Mouse (Mus musculus) cerebellum, adult 8-10 months (tissue): ENCODE measurements around the gene Gm20388.

Experiments
- DNase-seq: peaks from one replicate; pipeline ENCODE4 v3.0.0; 2022

Gm20388 gene

GRCm38 (mm10) chr8:121763700-121764013 lies 1853.0 kb downstream of the Gm20388 start:
- no peak for DNase-seq

DNA sequence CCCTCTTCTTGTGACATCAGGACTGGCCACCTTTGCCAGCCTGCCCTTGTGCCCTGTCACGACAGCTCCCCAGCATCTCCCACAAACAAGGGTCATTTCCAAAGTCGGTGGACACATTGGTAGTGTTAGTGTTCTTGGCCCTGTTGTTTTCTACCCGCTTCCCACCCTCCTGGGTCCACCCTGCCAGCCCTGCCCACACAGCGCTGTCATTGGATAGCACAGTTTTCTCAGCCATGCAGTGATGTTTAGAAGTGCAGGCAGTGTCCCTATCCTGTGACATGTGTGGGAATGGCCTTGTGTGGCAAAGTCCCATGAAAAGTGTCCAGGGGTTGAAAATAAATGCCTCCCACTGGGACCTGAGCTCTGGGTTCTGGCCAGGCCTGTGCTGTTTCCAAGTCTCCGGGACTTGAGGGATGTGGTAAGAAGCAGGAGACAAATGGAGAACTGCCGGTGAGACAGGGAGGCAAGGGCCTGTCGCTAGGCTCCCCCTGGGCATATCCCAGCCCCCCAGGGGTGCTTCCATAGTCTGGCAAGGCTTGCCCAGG lies 1855.0 kb downstream of the Gm20388 start:
- no peak for DNase-seq

GRCm38 (mm10) chr8:121769095-121769494 lies 1858.5 kb downstream of the Gm20388 start:
- no peak for DNase-seq

- peak; percentile 65 for DNase-seq
Measured at GRCm38 (mm10) chr8:121769621-121770020, 1859.0 kb downstream of the Gm20388 start.

- DNase-seq = no peak
Measured at GRCm38 (mm10) chr8:121770845-121771752, 1860.5 kb downstream of the Gm20388 start.

DNA sequence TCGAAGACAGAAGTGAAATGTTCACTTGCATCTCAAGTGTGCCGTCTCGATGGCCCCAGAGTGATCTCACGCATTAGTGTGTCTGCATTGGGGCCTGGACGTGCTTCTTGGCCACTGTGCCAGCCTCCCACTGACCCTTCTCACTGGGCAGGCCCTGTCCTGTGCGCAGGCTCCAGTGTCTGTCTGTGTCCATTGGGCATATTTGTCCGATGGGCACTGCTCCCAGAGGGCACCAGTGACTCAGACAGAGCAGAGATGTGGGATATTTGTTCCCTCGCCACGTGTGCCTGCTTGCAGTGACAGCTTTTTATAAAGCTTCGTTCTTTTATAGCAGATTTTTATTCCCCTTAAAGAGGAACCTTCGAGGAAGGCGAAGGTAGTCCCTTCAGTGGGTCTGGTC lies 1863.2 kb downstream of the Gm20388 start:
- no peak for DNase-seq

- no peak for DNase-seq
Measured at GRCm38 (mm10) chr8:121782493-121782892, 1871.9 kb downstream of the Gm20388 start.

GRCm38 (mm10) chr8:121786542-121786941 lies 1875.9 kb downstream of the Gm20388 start:
- DNase-seq = no peak

DNA sequence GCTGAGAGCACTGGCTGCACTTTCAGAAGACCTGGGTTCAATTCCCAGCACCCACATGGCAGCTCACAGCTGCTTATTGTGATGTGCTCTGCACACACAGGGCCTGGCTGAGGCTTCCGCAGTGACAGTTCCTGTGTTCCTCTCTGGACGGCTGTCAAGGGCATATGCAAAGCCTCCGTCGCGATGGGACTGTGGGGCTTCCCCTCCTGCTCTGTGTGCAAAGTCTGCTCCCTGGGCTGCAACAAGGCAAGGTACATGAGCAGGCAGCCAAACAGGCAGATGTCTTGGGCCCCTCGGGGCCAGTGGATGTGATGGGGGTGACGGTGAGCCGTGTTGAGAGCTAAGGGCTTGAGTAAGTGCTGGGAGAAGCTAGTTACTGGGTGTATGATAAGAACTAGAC lies 1878.1 kb downstream of the Gm20388 start:
- no peak for DNase-seq

- DNase-seq = no peak
Measured at GRCm38 (mm10) chr8:121792159-121792558, 1881.5 kb downstream of the Gm20388 start.

DNA sequence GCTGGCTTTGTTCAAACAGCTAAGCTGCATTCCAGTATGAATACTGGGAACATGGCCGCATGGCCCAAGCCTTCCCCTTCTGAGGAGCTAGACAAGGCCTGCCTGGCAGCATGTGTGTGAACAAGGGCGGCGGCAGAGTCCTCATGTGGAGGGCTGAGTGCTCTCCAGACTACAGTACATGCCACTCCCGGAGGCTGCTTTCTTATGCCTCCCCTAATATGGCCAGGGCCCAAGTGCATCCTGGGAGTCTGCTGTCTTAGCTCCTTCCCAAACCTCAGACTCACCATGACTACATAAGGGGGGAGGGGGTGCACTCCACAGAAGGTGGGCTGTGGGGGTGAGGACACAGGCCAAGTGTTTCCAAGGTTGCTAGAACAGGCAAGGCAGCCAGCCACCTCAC lies 1882.0 kb downstream of the Gm20388 start:
- peak; percentile 10 for DNase-seq

DNA sequence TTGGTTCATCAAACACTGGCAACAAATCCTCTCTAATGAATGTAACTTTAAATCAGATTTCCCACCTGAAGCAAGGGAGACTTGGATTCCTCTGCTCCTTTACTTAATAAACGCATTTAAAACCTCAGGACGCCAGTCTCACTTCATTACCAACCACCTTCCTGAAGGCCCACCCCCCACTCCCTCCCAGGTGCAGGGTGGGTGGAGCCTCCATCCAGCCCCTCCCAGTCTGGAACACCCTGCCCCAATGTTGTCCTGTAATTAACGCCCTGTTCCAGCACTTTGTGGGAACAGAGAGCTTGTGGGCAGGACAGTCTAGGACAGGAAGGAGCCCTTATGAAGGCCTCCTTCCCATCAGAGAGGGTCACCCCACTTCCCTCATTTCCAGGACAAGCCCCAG lies 1883.5 kb downstream of the Gm20388 start:
- DNase-seq = peak; percentile 16

DNA sequence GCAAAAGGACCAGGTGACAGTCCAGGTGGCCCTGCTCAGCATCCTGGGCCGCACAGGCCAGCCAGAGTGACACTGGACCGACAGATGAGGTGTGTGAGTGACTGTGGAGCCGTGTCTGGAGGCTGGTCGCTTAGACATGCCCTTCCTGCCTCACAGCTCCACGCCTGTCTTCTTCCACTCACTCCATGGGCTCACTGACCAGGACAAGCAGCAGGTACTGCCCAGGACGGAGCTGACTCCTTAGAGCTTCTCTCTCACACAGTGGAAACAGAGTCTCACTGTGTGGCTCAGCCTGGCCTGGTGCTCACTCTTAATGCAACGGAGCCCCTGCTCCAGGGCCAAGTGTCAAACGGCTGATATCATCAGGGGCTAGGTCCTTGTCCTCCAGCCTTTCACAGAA lies 1884.8 kb downstream of the Gm20388 start:
- peak; percentile 12 for DNase-seq

- no peak for DNase-seq
Measured at GRCm38 (mm10) chr8:121796406-121796805, 1885.8 kb downstream of the Gm20388 start.

DNA sequence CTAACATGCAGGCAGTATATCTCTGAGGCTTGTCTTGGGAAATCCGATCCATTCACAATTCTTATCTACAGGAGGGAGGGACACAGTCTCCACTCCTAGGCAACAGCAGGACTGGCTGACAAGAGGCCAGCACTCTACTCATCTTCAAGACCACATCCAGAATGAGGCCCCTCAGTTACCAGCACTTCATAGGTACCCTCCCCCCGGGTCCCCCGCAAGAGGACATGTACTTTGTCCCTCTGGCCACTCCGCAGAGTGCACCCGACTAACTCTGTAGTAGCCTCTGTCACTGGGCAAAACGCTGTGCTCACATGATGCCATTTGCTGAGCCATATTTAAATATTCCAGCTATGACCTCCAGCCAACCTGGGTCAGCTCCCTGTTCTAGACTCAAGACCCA lies 1887.8 kb downstream of the Gm20388 start:
- DNase-seq = no peak

DNA sequence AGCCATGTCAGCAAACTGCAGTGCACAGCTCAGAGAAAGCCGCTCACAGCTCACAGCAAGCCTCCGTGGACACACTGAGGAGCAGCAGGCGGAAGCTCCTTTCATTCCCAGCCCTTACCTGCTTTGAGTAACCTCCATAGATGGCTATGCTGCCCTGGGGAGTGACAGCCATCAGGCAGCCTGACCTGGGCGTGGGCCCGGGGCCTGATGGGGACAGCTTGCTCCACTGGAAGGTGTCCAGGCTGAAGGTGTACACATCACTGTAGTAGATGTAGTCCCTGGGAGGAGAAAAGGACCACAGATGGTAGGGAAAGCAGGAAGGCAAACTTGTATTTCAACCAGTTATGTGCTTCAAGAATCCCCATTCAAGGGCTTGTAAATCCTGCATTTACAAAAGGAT lies 1894.2 kb downstream of the Gm20388 start:
- DNase-seq = no peak

GRCm38 (mm10) chr8:121806126-121806525 lies 1895.5 kb downstream of the Gm20388 start:
- no peak for DNase-seq

DNA sequence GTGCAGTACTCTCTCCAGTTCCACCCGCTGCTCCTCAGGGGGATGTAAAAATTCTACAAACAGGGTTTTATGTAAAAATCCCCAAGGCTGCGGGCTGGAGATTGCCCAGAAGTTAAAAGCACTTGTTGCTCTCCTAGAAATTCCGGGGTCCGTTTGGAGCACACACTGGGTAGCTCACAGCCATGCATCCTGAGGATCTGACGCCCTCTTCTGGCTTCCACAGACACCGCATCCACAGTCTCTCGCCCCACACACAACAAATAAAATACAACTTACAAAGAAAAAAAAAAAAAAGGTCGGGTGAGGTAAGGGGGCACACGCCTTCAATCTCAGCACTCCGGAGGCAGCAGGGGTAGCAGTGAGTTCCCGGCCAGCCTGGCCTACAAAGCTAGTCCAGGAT lies 1897.4 kb downstream of the Gm20388 start:
- no peak for DNase-seq

GRCm38 (mm10) chr8:121809524-121810155 lies 1899.0 kb downstream of the Gm20388 start:
- DNase-seq = no peak

- DNase-seq = no peak
Measured at GRCm38 (mm10) chr8:121811502-121811901, 1900.9 kb downstream of the Gm20388 start.

DNA sequence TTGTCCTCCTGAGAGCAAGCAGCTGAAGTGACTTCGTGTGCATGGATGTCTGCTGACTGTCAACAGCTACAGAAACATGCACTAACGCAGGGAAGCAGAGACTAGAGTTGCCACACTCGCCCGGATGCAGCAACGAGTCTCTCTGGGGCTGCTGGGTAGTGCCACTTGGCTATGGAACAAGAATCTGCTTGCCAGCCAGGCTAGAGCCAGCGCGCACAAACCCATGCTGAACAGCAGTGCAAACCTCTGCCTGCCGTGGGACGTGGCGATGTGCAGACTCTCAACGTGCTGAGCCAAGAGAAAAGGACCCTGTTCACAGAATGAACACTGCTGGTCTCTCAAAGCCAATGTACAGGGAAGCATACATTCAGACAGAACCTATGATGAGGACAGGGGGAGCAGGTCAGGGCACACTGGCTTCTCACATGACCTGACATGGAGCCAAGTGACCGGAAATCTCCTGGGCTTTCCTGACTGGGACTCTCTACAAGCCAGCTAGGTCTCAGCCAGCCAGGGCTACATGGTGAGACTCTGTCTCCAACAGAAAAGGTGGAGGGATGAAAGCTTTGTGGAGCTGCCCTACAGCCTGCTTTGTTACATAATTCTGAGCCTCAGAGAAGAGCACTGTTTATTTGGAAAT lies 1901.4 kb downstream of the Gm20388 start:
- no peak for DNase-seq

GRCm38 (mm10) chr8:121818226-121818625 lies 1907.6 kb downstream of the Gm20388 start:
- no peak for DNase-seq

DNA sequence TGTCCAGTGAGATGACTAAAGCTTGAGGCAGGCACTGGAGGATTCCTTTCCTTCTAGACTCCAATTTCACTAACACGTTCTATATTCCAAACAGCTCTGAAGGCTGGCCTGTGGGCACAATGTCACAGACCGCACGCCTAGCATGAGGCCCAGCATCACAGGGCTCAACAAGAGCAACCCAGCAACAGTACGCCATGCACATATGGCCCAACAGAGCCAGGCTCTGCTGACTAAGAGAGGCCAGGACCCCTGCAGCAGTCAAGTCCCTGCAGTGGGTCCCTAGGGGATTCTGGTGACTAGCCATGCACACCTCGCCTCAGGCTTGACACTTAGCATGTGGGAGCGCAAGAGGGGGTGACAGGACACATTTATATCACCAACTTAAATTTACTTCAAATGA lies 1910.2 kb downstream of the Gm20388 start:
- no peak for DNase-seq

- DNase-seq = no peak
Measured at GRCm38 (mm10) chr8:121821320-121821719, 1910.7 kb downstream of the Gm20388 start.
